Mouse (Mus musculus): Measurements from ENCODE around the gene Dnajc17.

Gene Dnajc17

GRCm38 (mm10) chr2:119208344-119209175, at the start of gene Dnajc17, which contains the start of gene Zfyve19:
Gene Dnajc17, minus strand, starts transcription at chr2:119208795.
Gene Zfyve19, plus strand, starts transcription at chr2:119208617.
- DNase-seq = peak; percentile 98

GRCm38 (mm10) chr2:119254976-119255375, 46.4 kb upstream of the Dnajc17 start:
- no peak for DNase-seq

GRCm38 (mm10) chr2:119250826-119251478, 42.4 kb upstream of the Dnajc17 start:
- peak; percentile 59 for DNase-seq

GRCm38 (mm10) chr2:119250377-119250776, 41.8 kb upstream of the Dnajc17 start:
- no peak for DNase-seq

GRCm38 (mm10) chr2:119249592-119250061, 41.0 kb upstream of the Dnajc17 start:
- no peak for DNase-seq

GRCm38 (mm10) chr2:119247904-119248303, 39.3 kb upstream of the Dnajc17 start:
- DNase-seq = no peak

GRCm38 (mm10) chr2:119245246-119245645, 36.7 kb upstream of the Dnajc17 start:
- no peak for DNase-seq

GRCm38 (mm10) chr2:119242548-119242947, 34.0 kb upstream of the Dnajc17 start:
- no peak for DNase-seq

- DNase-seq = no peak
Measured at GRCm38 (mm10) chr2:119240819-119241186, 32.2 kb upstream of the Dnajc17 start.

GRCm38 (mm10) chr2:119240075-119240818, 31.7 kb upstream of the Dnajc17 start:
- no peak for DNase-seq

GRCm38 (mm10) chr2:119238671-119239070, 30.1 kb upstream of the Dnajc17 start:
- DNase-seq = no peak

GRCm38 (mm10) chr2:119237871-119238220, 29.3 kb upstream of the Dnajc17 start:
- DNase-seq = no peak

GRCm38 (mm10) chr2:119237210-119237870, 28.7 kb upstream of the Dnajc17 start, which contains the start of gene Spint1:
Gene Spint1, plus strand, starts transcription at chr2:119237362.
- no peak for DNase-seq

- no peak for DNase-seq
Measured at GRCm38 (mm10) chr2:119236682-119237209, 28.2 kb upstream of the Dnajc17 start.

- DNase-seq = no peak
Measured at GRCm38 (mm10) chr2:119229775-119230704, 21.4 kb upstream of the Dnajc17 start, which contains the start of gene Ppp1r14d. Gene Ppp1r14d, minus strand, starts transcription at chr2:119229906.

- no peak for DNase-seq
Measured at GRCm38 (mm10) chr2:119209176-119209507, 547 bp upstream of the Dnajc17 start.

GRCm38 (mm10) chr2:119207961-119208343, 643 bp downstream of the Dnajc17 start:
- no peak for DNase-seq

- DNase-seq = no peak
Measured at GRCm38 (mm10) chr2:119203871-119204460, 4.6 kb downstream of the Dnajc17 start.

- no peak for DNase-seq
Measured at GRCm38 (mm10) chr2:119202914-119203453, 5.6 kb downstream of the Dnajc17 start.

GRCm38 (mm10) chr2:119198934-119199333, 9.7 kb downstream of the Dnajc17 start:
- no peak for DNase-seq

- no peak for DNase-seq
Measured at GRCm38 (mm10) chr2:119198049-119198448, 10.5 kb downstream of the Dnajc17 start.

Measured in layer of hippocampus, adult 9-11 months (tissue).